Mouse (Mus musculus) myocyte (in vitro differentiated cells): ENCODE measurements at regions not wholly inside any gene's neighbourhood (a gene's known extent, or its start where the extent isn't known, plus 50 kb on each side); places are given as distances from the start of the nearest gene placed in this dataset.

Experiments
- H3K27me3 ChIP-seq: one replicate; pipeline ENCODE4 v1.6.1; 2011; ENCODE audit not compliant: control insufficient read depth, insufficient read depth, insufficient read length
- H3K36me3 ChIP-seq: one replicate; pipeline ENCODE4 v1.6.1; 2011; ENCODE audit not compliant: control insufficient read depth, insufficient read depth
- H3K4me2 ChIP-seq: one replicate; pipeline ENCODE4 v1.6.1; 2011; ENCODE audit warnings: low read depth, control low read depth
- H3K4me3 ChIP-seq: one replicate; pipeline ENCODE4 v1.5.1; 2011; ENCODE audit warnings: mild to moderate bottlenecking, control low read depth, moderate library complexity
- H3K79me2 ChIP-seq: one replicate; pipeline ENCODE4 v1.6.1; 2011; ENCODE audit not compliant: control insufficient read depth, insufficient read depth
- H3ac ChIP-seq: one replicate; pipeline ENCODE4 v1.6.1; 2011; ENCODE audit not compliant: control insufficient read depth, insufficient read length
- CEBPB ChIP-seq: IDR thresholded peaks from 2 replicates; pipeline ENCODE4 v1.6.1; 2011; ENCODE audit warnings: mild to moderate bottlenecking, moderate library complexity; ENCODE audit not compliant: poor library complexity, insufficient read depth, severe bottlenecking
- E2F4 ChIP-seq: IDR thresholded peaks from one replicate; pipeline ENCODE4 v1.6.1; 2011; ENCODE audit warnings: mild to moderate bottlenecking, control low read depth, moderate library complexity; ENCODE audit not compliant: insufficient read depth
- MAX ChIP-seq: IDR thresholded peaks from one replicate; pipeline ENCODE4 v1.6.1; 2011; ENCODE audit warnings: low read depth, mild to moderate bottlenecking, control low read depth
- MYOD1 ChIP-seq, 3 experiments: IDR thresholded peaks; one replicate each; pipeline ENCODE4 v1.6.1; 2011; ENCODE audit warnings: control low read depth in 2 of 3, low read depth in 2 of 3, mild to moderate bottlenecking in 2 of 3, moderate library complexity in 1 of 3; ENCODE audit not compliant: insufficient read length in 2 of 3, control insufficient read depth in 1 of 3
- MYOG ChIP-seq, 3 experiments: IDR thresholded peaks; one replicate each; pipeline ENCODE4 v1.6.1; 2011; ENCODE audit warnings: control low read depth in 2 of 3, low read depth in 2 of 3, mild to moderate bottlenecking in 2 of 3; ENCODE audit not compliant: insufficient read length in 2 of 3, control insufficient read depth in 1 of 3, insufficient read depth in 1 of 3
- POLR2A ChIP-seq: IDR thresholded peaks from one replicate; pipeline ENCODE4 v1.6.1; 2011; ENCODE audit warnings: low read depth, mild to moderate bottlenecking, control low read depth, moderate library complexity; ENCODE audit not compliant: insufficient read length
- POLR2AphosphoS2 ChIP-seq: IDR thresholded peaks from one replicate; pipeline ENCODE4 v1.6.1; 2011; ENCODE audit warnings: low read depth, control low read depth; ENCODE audit not compliant: insufficient read length
- REST ChIP-seq: IDR thresholded peaks from one replicate; pipeline ENCODE4 v1.6.1; 2011; ENCODE audit warnings: mild to moderate bottlenecking, control low read depth, moderate library complexity; ENCODE audit not compliant: insufficient read depth, insufficient read length
- SRF ChIP-seq: IDR thresholded peaks from one replicate; pipeline ENCODE4 v1.6.1; 2011; ENCODE audit warnings: low read depth; ENCODE audit not compliant: control insufficient read depth, insufficient read length
- TCF12 ChIP-seq: IDR thresholded peaks from one replicate; pipeline ENCODE4 v1.6.1; 2011; ENCODE audit warnings: mild to moderate bottlenecking, control low read depth; ENCODE audit not compliant: poor library complexity, insufficient read depth, severe bottlenecking
- TCF3 ChIP-seq: IDR thresholded peaks from one replicate; pipeline ENCODE4 v1.6.1; 2011; ENCODE audit warnings: low read depth, control low read depth; ENCODE audit not compliant: insufficient read length
- USF1 ChIP-seq: IDR thresholded peaks from one replicate; pipeline ENCODE4 v1.6.1; 2011; ENCODE audit warnings: low read depth, mild to moderate bottlenecking, control low read depth, moderate library complexity

GRCm38 (mm10) chr3:78944185-78944584 lies 342.1 kb downstream of the Rapgef2 start:
- Histone ChIP-seq H3K4me2 (no peak overlapping the region), H3K4me3 (no peak overlapping the region), H3K36me3 (no peaks in the 10 kb centered on the region), H3K27me3 (no peaks in the 10 kb centered on the region), H3K79me2 (no peaks in the 10 kb centered on the region), H3ac (no peak overlapping the region)
- no peak for TF ChIP-seq MYOD1 (IDR thresholded peaks at IDR 0.05; ENCODE audit: control insufficient read depth in 1 of 3, insufficient read length in 2 of 3, low read depth in 2 of 3)
- no peak for TF ChIP-seq USF1
- no peak for TF ChIP-seq REST
- TF ChIP-seq TCF3: no peak

DNA sequence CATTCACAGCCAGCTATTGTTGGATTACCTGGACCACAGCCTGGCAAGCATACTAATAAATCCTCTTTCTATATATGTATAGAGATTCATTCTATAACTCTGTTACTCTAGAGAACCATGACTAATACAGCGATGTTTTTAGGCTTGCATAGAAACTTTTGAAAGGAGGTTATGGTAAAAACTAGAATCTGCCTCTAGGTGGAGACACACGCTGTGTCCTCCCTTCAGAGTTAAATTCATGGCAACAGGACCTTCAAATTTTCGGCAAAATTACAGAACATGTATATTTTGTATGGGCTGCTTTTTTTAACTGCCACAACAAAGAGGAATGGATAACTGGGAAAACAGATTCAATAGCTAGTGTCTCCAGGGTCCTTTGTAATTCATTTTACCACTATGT lies 353.3 kb downstream of the Rapgef2 start:
- H3K27me3 ChIP-seq: peaks cover 9% of the 10 kb centered on the region
- H3K36me3 ChIP-seq: no peaks in the 10 kb centered on the region
- H3K79me2 ChIP-seq: no peaks in the 10 kb centered on the region
- H3ac ChIP-seq: no peak overlapping the region
- no peak overlapping the region for H3K4me3 ChIP-seq
- no peak overlapping the region for H3K4me2 ChIP-seq
- TF ChIP-seq SRF (no peak), CEBPB (no peak), MYOG (IDR thresholded peaks at IDR 0.05; ENCODE audit: control insufficient read depth in 1 of 3, insufficient read depth in 1 of 3, insufficient read length in 2 of 3, low read depth in 2 of 3) (no peak), TCF3 (no peak), E2F4 (no peak), MAX (no peak), USF1 (no peak), POLR2AphosphoS2 (no peak), MYOD1 (IDR thresholded peaks at IDR 0.05; ENCODE audit: control insufficient read depth in 1 of 3, insufficient read length in 2 of 3, low read depth in 2 of 3) (no peak), TCF12 (no peak), POLR2A (no peak), REST (no peak)

GRCm38 (mm10) chr3:78919850-78920249 lies 366.5 kb downstream of the Rapgef2 start:
- no peak overlapping the region for H3K4me2 ChIP-seq
- no peaks in the 10 kb centered on the region for H3K79me2 ChIP-seq
- H3K36me3 ChIP-seq: no peaks in the 10 kb centered on the region
- H3K4me3 ChIP-seq: no peak overlapping the region
- H3ac ChIP-seq: no peak overlapping the region
- H3K27me3 ChIP-seq: no peaks in the 10 kb centered on the region
- no peak for TF ChIP-seq E2F4
- no peak for TF ChIP-seq POLR2A
- no peak for TF ChIP-seq TCF3
- no peak for TF ChIP-seq USF1
- no peak for TF ChIP-seq MYOD1 (IDR thresholded peaks at IDR 0.05; ENCODE audit: control insufficient read depth in 1 of 3, insufficient read length in 2 of 3, low read depth in 2 of 3)
- no peak for TF ChIP-seq POLR2AphosphoS2
- no peak for TF ChIP-seq MAX
- TF ChIP-seq SRF: no peak
- no peak for TF ChIP-seq REST

DNA sequence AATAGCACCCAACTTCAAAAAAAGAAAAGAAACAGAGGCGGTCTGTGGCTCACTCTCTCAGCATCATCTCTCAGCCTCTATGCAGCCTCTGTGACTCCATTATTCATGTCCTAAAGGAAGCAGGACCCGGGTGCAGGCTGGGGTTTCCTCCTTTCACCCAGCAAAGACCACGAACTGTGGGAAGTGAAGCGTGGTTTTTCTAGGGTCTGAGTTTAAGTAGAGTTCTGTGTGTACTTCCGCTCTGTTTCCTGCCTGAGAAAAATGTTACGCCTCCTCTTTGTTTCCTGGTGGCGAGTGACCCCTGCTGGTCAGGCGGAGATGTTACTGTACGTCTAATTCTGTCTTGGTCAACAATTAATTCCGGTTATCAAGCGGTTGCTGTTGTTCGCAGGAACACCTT lies 366.9 kb downstream of the Rapgef2 start:
- Histone ChIP-seq H3K36me3 (no peaks in the 10 kb centered on the region), H3K79me2 (no peaks in the 10 kb centered on the region), H3ac (no peak overlapping the region), H3K4me2 (peak overlapping the region; percentile 61), H3K4me3 (no peak overlapping the region), H3K27me3 (no peaks in the 10 kb centered on the region)
- TF ChIP-seq USF1 (no peak), POLR2AphosphoS2 (no peak), MAX (no peak), POLR2A (no peak), REST (no peak), E2F4 (no peak), CEBPB (no peak), MYOG (IDR thresholded peaks at IDR 0.05; ENCODE audit: control insufficient read depth in 1 of 3, insufficient read depth in 1 of 3, insufficient read length in 2 of 3, low read depth in 2 of 3) (no peak), MYOD1 (IDR thresholded peaks at IDR 0.05; ENCODE audit: control insufficient read depth in 1 of 3, insufficient read length in 2 of 3, low read depth in 2 of 3) (no peak)

- Histone ChIP-seq H3K4me2 (no peak overlapping the region), H3K79me2 (no peaks in the 10 kb centered on the region), H3K4me3 (no peak overlapping the region), H3K36me3 (no peaks in the 10 kb centered on the region), H3K27me3 (no peaks in the 10 kb centered on the region), H3ac (no peak overlapping the region)
- TF ChIP-seq TCF12 (no peak), E2F4 (no peak), MYOG (IDR thresholded peaks at IDR 0.05; ENCODE audit: control insufficient read depth in 1 of 3, insufficient read depth in 1 of 3, insufficient read length in 2 of 3, low read depth in 2 of 3) (no peak)
These were observed 378.0 kb downstream of the Rapgef2 start for GRCm38 (mm10) chr3:78908196-78908844.
